Mouse (Mus musculus) bone marrow, adult 2 months (tissue): ENCODE data around the gene Odf4.

Experiments
- CTCF ChIP-seq: fragments of 200-500 bp; IDR thresholded peaks from 2 replicates; pipeline ENCODE4 v1.5.1; 2011; ENCODE audit warnings: low read length, control low read depth; ENCODE audit not compliant: control insufficient read depth, insufficient read depth
- POLR2A ChIP-seq: fragments of 200-500 bp; IDR thresholded peaks from 2 replicates; pipeline ENCODE4 v1.6.1; 2011; ENCODE audit warnings: low read depth, mild to moderate bottlenecking, control low read depth, low read length, borderline replicate concordance; ENCODE audit not compliant: control insufficient read depth

DNA sequence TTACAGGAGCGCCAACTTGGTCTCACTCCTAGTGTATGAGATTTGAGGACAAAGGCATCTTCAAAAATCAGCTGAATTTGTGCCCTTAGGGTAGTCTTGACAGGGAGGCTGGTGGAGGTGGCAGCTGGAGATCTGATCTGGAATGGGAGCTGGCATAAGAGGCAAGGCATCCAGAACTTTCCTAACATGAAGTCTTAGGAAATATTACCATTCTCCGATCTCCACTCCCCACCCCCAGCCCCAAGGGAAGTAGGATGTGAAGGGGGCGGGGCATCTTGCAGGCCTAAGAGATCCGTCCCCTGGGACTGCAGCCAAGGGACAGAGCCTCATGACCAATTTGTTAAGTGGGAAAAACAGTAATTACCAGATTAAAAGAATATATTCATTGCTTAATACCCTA lies 43.4 kb upstream of the Odf4 start:
- TF ChIP-seq CTCF (no peak), POLR2A (no peak)
